Mouse (Mus musculus): Measurements from ENCODE around the gene Wfdc1. TPM values are rescaled to one million over a fixed set of nuclear protein-coding genes. Genes with fewer than 3 reads are reported as not detected.

Gene Wfdc1
- total RNA-seq (2021): 10 to 100 TPM in 1 of 2 experiments, 1 to 10 TPM in 1; 9.7 to 10.6 TPM
- long read RNA-seq, experiment 1, partial matches to known transcripts: 0 of 4 reads
- long read RNA-seq, experiment 1, other reads (novel, unspliced or antisense): 1 of 4 reads
- long read RNA-seq, experiment 2, partial matches to known transcripts: 1 of 6 reads
- long read RNA-seq, experiment 2, other reads (novel, unspliced or antisense): 1 of 6 reads

GRCm38 (mm10) chr8:119666219-119666951 is at the start of gene Wfdc1:
TSS of gene Wfdc1 (plus strand) at chr8:119666365.
- no peak for TF ChIP-seq CTCF (IDR thresholded peaks at IDR 0.05)
- H3K4me3 ChIP-seq: peak within 1 kb of the TSS; percentile 37
- DNase-seq (ENCODE audit: extremely low spot score in 1 of 2, low spot score in 2 of 2): no peak
- H3K27ac ChIP-seq: peak within 1 kb of the TSS; percentile 55; the same call in 1 of the 2 replicates
- intact Hi-C loops (cut with DNase I): no loop called here

- DNase-seq (ENCODE audit: extremely low spot score in 1 of 2, low spot score in 2 of 2): no peak
- no peak overlapping the region for H3K4me3 ChIP-seq
- no peak for TF ChIP-seq CTCF (IDR thresholded peaks at IDR 0.05)
- intact Hi-C loops (cut with DNase I): no loop called here
- no peak overlapping the region for H3K27ac ChIP-seq
Observed at GRCm38 (mm10) chr8:119616811-119617210, 49.4 kb upstream of the Wfdc1 start.

- Histone ChIP-seq H3K4me3 (no peak overlapping the region), H3K27ac (no peak overlapping the region)
- no peak for TF ChIP-seq CTCF (IDR thresholded peaks at IDR 0.05)
- intact Hi-C loops (cut with DNase I): no loop called here
- no peak for DNase-seq (ENCODE audit: extremely low spot score in 1 of 2, low spot score in 2 of 2)
Observed at GRCm38 (mm10) chr8:119617586-119617985, 48.6 kb upstream of the Wfdc1 start.

- no peak for DNase-seq (ENCODE audit: extremely low spot score in 1 of 2, low spot score in 2 of 2)
- H3K27ac ChIP-seq: no peak overlapping the region
- no peak overlapping the region for H3K4me3 ChIP-seq
- TF ChIP-seq CTCF (IDR thresholded peaks at IDR 0.05): no peak
- intact Hi-C loops (cut with DNase I): no loop called here
Observed at GRCm38 (mm10) chr8:119618887-119619286, 47.3 kb upstream of the Wfdc1 start.

- DNase-seq (ENCODE audit: extremely low spot score in 1 of 2, low spot score in 2 of 2): no peak
- TF ChIP-seq CTCF (IDR thresholded peaks at IDR 0.05): no peak
- Histone ChIP-seq H3K4me3 (no peak overlapping the region), H3K27ac (no peak overlapping the region)
- intact Hi-C loops (cut with DNase I): no loop called here
Observed at GRCm38 (mm10) chr8:119620116-119620840, 45.9 kb upstream of the Wfdc1 start.

- Histone ChIP-seq H3K4me3 (no peak overlapping the region), H3K27ac (no peak overlapping the region)
- DNase-seq (ENCODE audit: extremely low spot score in 1 of 2, low spot score in 2 of 2): no peak
- intact Hi-C loops (cut with DNase I): no loop called here
- TF ChIP-seq CTCF (IDR thresholded peaks at IDR 0.05): no peak
Observed at GRCm38 (mm10) chr8:119620848-119621465, 45.2 kb upstream of the Wfdc1 start.

- H3K4me3 ChIP-seq: no peak overlapping the region
- no peak overlapping the region for H3K27ac ChIP-seq
- intact Hi-C loops (cut with DNase I): no loop called here
- TF ChIP-seq CTCF (IDR thresholded peaks at IDR 0.05): no peak
- DNase-seq (ENCODE audit: extremely low spot score in 1 of 2, low spot score in 2 of 2): no peak
Observed at GRCm38 (mm10) chr8:119622555-119622954, 43.6 kb upstream of the Wfdc1 start.

GRCm38 (mm10) chr8:119623061-119623460 is 43.1 kb upstream of the Wfdc1 start:
- intact Hi-C loops (cut with DNase I): no loop called here
- DNase-seq (ENCODE audit: extremely low spot score in 1 of 2, low spot score in 2 of 2): no peak

GRCm38 (mm10) chr8:119623744-119624143 is 42.4 kb upstream of the Wfdc1 start:
- no peak for DNase-seq (ENCODE audit: extremely low spot score in 1 of 2, low spot score in 2 of 2)
- intact Hi-C loops (cut with DNase I): no loop called here
- Histone ChIP-seq H3K27ac (no peak overlapping the region), H3K4me3 (no peak overlapping the region)
- no peak for TF ChIP-seq CTCF (IDR thresholded peaks at IDR 0.05)

More at GRCm38 (mm10) chr8:119623061-119623460, 43.1 kb upstream of the Wfdc1 start:
- no peak for TF ChIP-seq CTCF (IDR thresholded peaks at IDR 0.05)
- H3K27ac ChIP-seq: no peak overlapping the region
- H3K4me3 ChIP-seq: no peak overlapping the region

- Histone ChIP-seq H3K27ac (no peak overlapping the region), H3K4me3 (no peak overlapping the region)
- DNase-seq (ENCODE audit: extremely low spot score in 1 of 2, low spot score in 2 of 2): no peak
- no peak for TF ChIP-seq CTCF (IDR thresholded peaks at IDR 0.05)
- intact Hi-C loops (cut with DNase I): no loop called here
Observed at GRCm38 (mm10) chr8:119624916-119625315, 41.2 kb upstream of the Wfdc1 start.

- DNase-seq (ENCODE audit: extremely low spot score in 1 of 2, low spot score in 2 of 2): no peak
- no peak overlapping the region for H3K4me3 ChIP-seq
- H3K27ac ChIP-seq: no peak overlapping the region
- intact Hi-C loops (cut with DNase I): no loop called here
- no peak for TF ChIP-seq CTCF (IDR thresholded peaks at IDR 0.05)
Observed at GRCm38 (mm10) chr8:119625788-119626187, 40.4 kb upstream of the Wfdc1 start.

- Histone ChIP-seq H3K27ac (no peak overlapping the region), H3K4me3 (no peak overlapping the region)
- TF ChIP-seq CTCF (IDR thresholded peaks at IDR 0.05): no peak
- no peak for DNase-seq (ENCODE audit: extremely low spot score in 1 of 2, low spot score in 2 of 2)
- intact Hi-C loops (cut with DNase I): no loop called here
Observed at GRCm38 (mm10) chr8:119627199-119627598, 39.0 kb upstream of the Wfdc1 start.
